Mouse (Mus musculus) forebrain, embryonic 15.5 days (tissue): ENCODE results near the gene Ap3b1. TPM values are rescaled to one million over a fixed set of nuclear protein-coding genes. Genes with fewer than 3 reads are reported as not detected.
A peak's percentile ranks its signal among the peaks of the same experiment; 100 is the strongest.
"Not testable (repeated sequence)": the region's sequence is repeated elsewhere in the genome, so short reads cannot be mapped to it uniquely, and the experiment has no call there.

ENCODE experiments used
- ATAC-seq: fragments of 200-750 bp; cut with Nextera tagmentation; replicated peaks from 2 replicates; pipeline ENCODE4 v1.8.0; 2017; ENCODE audit warnings: mild to moderate bottlenecking, moderate TSS enrichment, moderate library complexity
- H3K27ac ChIP-seq: fragments of 300-500 bp; sonication (generic); replicated peaks from 2 replicates; pipeline ENCODE4 v1.5.1; 2015; ENCODE audit warnings: mild to moderate bottlenecking, inconsistent platforms
- H3K27me3 ChIP-seq: fragments of 300-500 bp; sonication (generic); 2 replicates; pipeline ENCODE4 v1.6.1; 2015; ENCODE audit warnings: inconsistent platforms
- H3K36me3 ChIP-seq: fragments of 300-500 bp; sonication (generic); 2 replicates; pipeline ENCODE4 v1.6.1; 2015; ENCODE audit warnings: mild to moderate bottlenecking, inconsistent platforms
- H3K4me1 ChIP-seq: fragments of 300-500 bp; sonication (generic); 2 replicates; pipeline ENCODE4 v1.6.1; 2015; ENCODE audit warnings: inconsistent platforms
- H3K4me2 ChIP-seq: fragments of 300-500 bp; sonication (generic); replicated peaks from 2 replicates; pipeline ENCODE4 v1.6.1; 2015; ENCODE audit warnings: mild to moderate bottlenecking, inconsistent platforms
- H3K4me3 ChIP-seq: fragments of 300-500 bp; sonication (generic); 2 replicates; pipeline ENCODE4 v1.5.1; 2015; ENCODE audit warnings: mild to moderate bottlenecking, inconsistent platforms
- H3K9ac ChIP-seq: fragments of 300-500 bp; sonication (generic); replicated peaks from 2 replicates; pipeline ENCODE4 v1.6.1; 2015; ENCODE audit warnings: mild to moderate bottlenecking, inconsistent platforms
- H3K9me3 ChIP-seq: fragments of 300-500 bp; sonication (generic); 2 replicates; pipeline ENCODE4 v1.6.1; 2016; ENCODE audit warnings: inconsistent platforms
- WGBS: fragments of 180-500 bp; shearing (Covaris S2); methylation state at CpG from one replicate; pipeline ENCODE4 v1.1.7; 2015; ENCODE audit warnings: mixed read lengths; 5-methylcytosine and 5-hydroxymethylcytosine counted together
- polyA plus RNA-seq: library from polyadenylated mRNA; unstranded; fragments of >200 nt; fragmentation: Nextera tagmentation; extraction: Ambion mirVana; gene quantifications from 2 replicates; pipeline ENCODE4 v1.2.1, GENCODE M21; 2015

The Ap3b1 gene
- polyA plus RNA-seq, 1 experiment from 2014 or later: 34.3 TPM

DNA sequence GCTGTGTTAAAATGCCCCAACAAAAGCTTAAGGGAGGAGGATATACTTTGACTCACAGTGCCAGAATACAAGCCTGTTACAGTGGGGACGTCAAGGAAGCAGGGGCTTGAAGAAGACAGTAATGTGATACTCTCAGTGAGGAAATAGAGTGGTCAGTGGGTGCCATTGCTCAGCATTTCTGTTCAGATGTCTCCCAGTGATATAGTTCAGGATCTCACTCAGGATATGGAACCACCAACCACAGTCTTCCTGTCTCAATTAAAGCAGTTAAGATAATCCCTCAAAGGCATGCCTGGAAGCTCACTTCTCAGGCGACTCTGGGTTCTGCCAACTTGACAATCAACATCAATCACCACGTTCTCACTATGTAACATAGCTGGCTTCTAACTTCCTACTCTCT is 4.2 kb upstream of the Ap3b1 start:
- no peak for ATAC-seq
- Histone ChIP-seq H3K4me2 (no peak overlapping the region), H3K9me3 (no peaks in the 10 kb centered on the region), H3K36me3 (no peaks in the 10 kb centered on the region), H3K9ac (no peak overlapping the region), H3K4me1 (peaks cover 10% of the 10 kb centered on the region), H3K4me3 (no peak overlapping the region), H3K27me3 (no peaks in the 10 kb centered on the region), H3K27ac (no peak overlapping the region)
- WGBS: 87% methylated on average over 3 of the region's 3 CpGs

DNA sequence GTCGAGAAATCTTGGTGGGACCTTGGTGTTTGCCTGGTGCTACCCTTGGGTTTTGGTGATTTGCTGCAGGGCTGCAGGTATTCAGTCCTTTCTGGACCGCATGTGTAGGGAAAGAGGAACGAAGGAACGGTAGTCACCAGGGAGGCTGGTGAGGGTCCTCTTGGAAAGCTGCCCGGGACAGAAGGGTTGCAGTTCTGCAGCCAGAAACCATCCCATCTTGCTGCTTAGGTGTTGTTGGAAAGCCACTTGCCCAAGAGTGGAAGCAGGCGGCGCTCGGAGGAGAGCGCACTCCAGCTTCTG is 709 bp upstream of the Ap3b1 start:
- no peaks in the 10 kb centered on the region for H3K36me3 ChIP-seq
- no peaks in the 10 kb centered on the region for H3K27me3 ChIP-seq
- peak overlapping the region; percentile 73 for H3K9ac ChIP-seq
- H3K4me2 ChIP-seq: peak overlapping the region; percentile 78
- H3K4me3 ChIP-seq: peak overlapping the region; percentile 74
- WGBS: under 1% methylated on average over 9 of the region's 9 CpGs
- no peaks in the 10 kb centered on the region for H3K9me3 ChIP-seq
- no peak; the same call in none of the 2 replicates for ATAC-seq
- H3K4me1 ChIP-seq: peaks cover 18% of the 10 kb centered on the region
- peak overlapping the region; percentile 79 for H3K27ac ChIP-seq

GRCm38 (mm10) chr13:94359282-94359920 is 641 bp downstream of the Ap3b1 start:
- Histone ChIP-seq H3K27me3 (no peaks in the 10 kb centered on the region), H3K4me1 (peaks cover 18% of the 10 kb centered on the region), H3K4me2 (peak overlapping the region; percentile 78), H3K27ac (peak overlapping the region; percentile 79), H3K9me3 (no peaks in the 10 kb centered on the region), H3K36me3 (no peaks in the 10 kb centered on the region), H3K4me3 (peak overlapping the region; percentile 74), H3K9ac (peak overlapping the region; percentile 73)
- WGBS: 25% methylated on average over 18 of the region's 25 CpGs
- ATAC-seq: no peak; the same call in none of the 2 replicates

GRCm38 (mm10) chr13:94361013-94361580 is 2.3 kb downstream of the Ap3b1 start:
- H3K9me3 ChIP-seq, H3K4me2 ChIP-seq, H3K9ac ChIP-seq, H3K27me3 ChIP-seq, H3K36me3 ChIP-seq, ATAC-seq, H3K4me3 ChIP-seq, H3K27ac ChIP-seq: not testable (repeated sequence)
- 92% methylated on average over 10 of the region's 10 CpGs for WGBS
- peaks cover 18% of the 10 kb centered on the region for H3K4me1 ChIP-seq

DNA sequence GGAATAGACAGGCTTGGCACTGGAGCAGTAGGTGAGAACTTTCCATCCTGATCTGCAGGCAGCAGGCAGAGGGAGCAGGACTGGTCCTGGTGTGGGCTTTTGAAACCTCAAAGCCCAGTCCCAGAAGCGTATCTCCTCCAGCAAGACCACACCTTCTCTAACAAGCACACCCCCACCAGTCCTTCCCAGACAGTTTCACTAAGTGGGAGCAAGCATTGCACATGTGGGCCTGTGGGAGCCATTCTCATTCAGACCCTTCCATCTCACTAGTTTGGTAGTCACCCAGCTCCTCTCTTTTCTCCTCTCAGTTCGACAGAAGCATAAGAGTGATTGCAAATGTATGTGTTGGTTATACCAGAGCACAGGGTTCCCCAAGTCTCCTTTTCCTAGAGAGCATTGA is 5.6 kb downstream of the Ap3b1 start:
- ATAC-seq: no peak
- no peaks in the 10 kb centered on the region for H3K27me3 ChIP-seq
- whole genome bisulfite sequencing: 96% methylated on average over 2 of the region's 2 CpGs

DNA sequence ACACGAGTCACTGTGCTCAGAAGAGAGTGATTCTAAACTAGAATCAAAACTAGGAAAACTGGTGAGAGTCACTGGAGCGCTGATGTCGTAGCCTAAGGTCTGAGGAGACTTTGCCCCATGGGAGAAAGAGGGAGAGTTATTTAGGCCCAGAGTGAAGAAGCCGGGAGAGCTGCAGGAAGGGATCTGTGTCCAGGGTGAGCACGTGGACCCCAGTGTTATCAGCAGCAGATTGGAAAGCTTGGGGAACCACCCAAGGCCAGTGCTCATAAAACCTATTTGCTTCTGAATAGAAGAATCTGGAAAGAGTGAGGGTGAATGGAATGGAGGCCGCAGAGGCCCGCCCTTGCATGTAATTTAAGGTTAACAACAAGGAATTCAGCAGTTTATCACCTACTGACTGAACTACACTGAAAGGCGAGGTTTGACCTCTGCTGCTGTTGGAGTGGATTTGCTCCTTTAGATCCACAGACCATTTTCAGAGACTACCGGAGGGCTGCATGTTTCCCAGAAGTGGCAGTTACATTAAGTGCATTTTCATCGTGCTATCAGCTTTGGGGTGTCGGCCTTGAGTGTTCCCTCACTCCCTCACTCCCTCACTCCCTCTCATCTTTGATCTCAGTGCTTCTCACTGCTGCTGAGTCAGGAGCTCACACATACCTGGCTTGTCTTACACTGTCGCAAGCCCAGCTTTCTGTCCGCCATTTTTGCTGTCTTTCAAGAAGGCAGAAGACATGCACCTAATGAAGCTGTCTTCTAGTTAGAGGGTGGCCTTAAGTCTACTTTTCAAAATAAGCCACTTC is 6.5 kb downstream of the Ap3b1 start:
- no peak overlapping the region for H3K9ac ChIP-seq
- H3K4me2 ChIP-seq: no peak overlapping the region
- no peaks in the 10 kb centered on the region for H3K36me3 ChIP-seq
- no peak overlapping the region for H3K27ac ChIP-seq
- peaks cover 17% of the 10 kb centered on the region for H3K4me1 ChIP-seq
- no peaks in the 10 kb centered on the region for H3K9me3 ChIP-seq
- no peak overlapping the region for H3K4me3 ChIP-seq
- ATAC-seq: no peak
- no peaks in the 10 kb centered on the region for H3K27me3 ChIP-seq
- WGBS: 86% methylated on average over 13 of the region's 13 CpGs

More for the DNA sequence above, 5.6 kb downstream of the Ap3b1 start:
- H3K4me2 ChIP-seq: no peak overlapping the region
- no peaks in the 10 kb centered on the region for H3K36me3 ChIP-seq
- no peak overlapping the region for H3K4me3 ChIP-seq
- H3K9ac ChIP-seq: no peak overlapping the region
- no peak overlapping the region for H3K27ac ChIP-seq
- no peaks in the 10 kb centered on the region for H3K9me3 ChIP-seq
- peaks cover 24% of the 10 kb centered on the region for H3K4me1 ChIP-seq

GRCm38 (mm10) chr13:94367869-94368268 is 9.1 kb downstream of the Ap3b1 start:
- no peak overlapping the region for H3K9ac ChIP-seq
- no peaks in the 10 kb centered on the region for H3K36me3 ChIP-seq
- no peaks in the 10 kb centered on the region for H3K9me3 ChIP-seq
- H3K27ac ChIP-seq: peak overlapping the region; percentile 34; the same call in 1 of the 2 replicates
- no peaks in the 10 kb centered on the region for H3K27me3 ChIP-seq
- H3K4me2 ChIP-seq: no peak overlapping the region
- 98% methylated on average over 2 of the region's 2 CpGs for WGBS
- no peak overlapping the region for H3K4me3 ChIP-seq
- ATAC-seq: no peak
- peaks cover 18% of the 10 kb centered on the region for H3K4me1 ChIP-seq

GRCm38 (mm10) chr13:94370521-94370920 is 11.8 kb downstream of the Ap3b1 start:
- no peak overlapping the region for H3K4me3 ChIP-seq
- WGBS: 91% methylated on average over 10 of the region's 10 CpGs

GRCm38 (mm10) chr13:94372066-94372465 is 13.3 kb downstream of the Ap3b1 start:
- no peak for ATAC-seq
- 72% methylated on average over 7 of the region's 7 CpGs for WGBS
- H3K4me1 ChIP-seq: peaks cover 38% of the 10 kb centered on the region
- no peaks in the 10 kb centered on the region for H3K9me3 ChIP-seq
- H3K4me2 ChIP-seq: no peak overlapping the region
- no peak overlapping the region for H3K27ac ChIP-seq
- no peak overlapping the region for H3K4me3 ChIP-seq
- H3K27me3 ChIP-seq: no peaks in the 10 kb centered on the region
- H3K36me3 ChIP-seq: no peaks in the 10 kb centered on the region
- H3K9ac ChIP-seq: no peak overlapping the region

More at GRCm38 (mm10) chr13:94370521-94370920, 11.8 kb downstream of the Ap3b1 start:
- H3K4me2 ChIP-seq: no peak overlapping the region
- H3K4me1 ChIP-seq: peaks cover 29% of the 10 kb centered on the region
- H3K9ac ChIP-seq: no peak overlapping the region
- no peak for ATAC-seq
- H3K27me3 ChIP-seq: no peaks in the 10 kb centered on the region
- no peak overlapping the region for H3K27ac ChIP-seq
- H3K36me3 ChIP-seq: no peaks in the 10 kb centered on the region
- no peaks in the 10 kb centered on the region for H3K9me3 ChIP-seq

- H3K9ac ChIP-seq: no peak overlapping the region
- ATAC-seq: no peak
These were observed 15.4 kb downstream of the Ap3b1 start for GRCm38 (mm10) chr13:94374131-94374530.

GRCm38 (mm10) chr13:94375526-94376390 is 17.0 kb downstream of the Ap3b1 start:
- no peak overlapping the region for H3K4me2 ChIP-seq
- no peak overlapping the region for H3K4me3 ChIP-seq
- no peaks in the 10 kb centered on the region for H3K9me3 ChIP-seq
- H3K27me3 ChIP-seq: no peaks in the 10 kb centered on the region
- H3K36me3 ChIP-seq: no peaks in the 10 kb centered on the region
- no peak overlapping the region for H3K9ac ChIP-seq
- peak overlapping the region; percentile 82 for H3K27ac ChIP-seq
- ATAC-seq: peak; percentile 91
- WGBS: 49% methylated on average over 7 of the region's 7 CpGs
- H3K4me1 ChIP-seq: peaks cover 36% of the 10 kb centered on the region

More at GRCm38 (mm10) chr13:94374131-94374530, 15.4 kb downstream of the Ap3b1 start:
- no peak overlapping the region for H3K4me3 ChIP-seq
- no peaks in the 10 kb centered on the region for H3K27me3 ChIP-seq
- peaks cover 34% of the 10 kb centered on the region for H3K4me1 ChIP-seq
- H3K4me2 ChIP-seq: no peak overlapping the region
- no peaks in the 10 kb centered on the region for H3K9me3 ChIP-seq
- 94% methylated on average over 3 of the region's 3 CpGs for WGBS
- H3K27ac ChIP-seq: peak overlapping the region; percentile 12; the same call in 1 of the 2 replicates
- no peaks in the 10 kb centered on the region for H3K36me3 ChIP-seq
